Mouse (Mus musculus) CD8-positive naive resting alpha-beta T cell, adult 2 months (primary cell): ENCODE data around the gene Gnat2.

ENCODE experiments used
- DNase-seq, 2 experiments: peaks; one replicate each; pipeline ENCODE4 v3.0.0; 2022; ENCODE audit warnings: low read depth in 2 of 2, low spot score in 2 of 2

The Gnat2 gene

DNA sequence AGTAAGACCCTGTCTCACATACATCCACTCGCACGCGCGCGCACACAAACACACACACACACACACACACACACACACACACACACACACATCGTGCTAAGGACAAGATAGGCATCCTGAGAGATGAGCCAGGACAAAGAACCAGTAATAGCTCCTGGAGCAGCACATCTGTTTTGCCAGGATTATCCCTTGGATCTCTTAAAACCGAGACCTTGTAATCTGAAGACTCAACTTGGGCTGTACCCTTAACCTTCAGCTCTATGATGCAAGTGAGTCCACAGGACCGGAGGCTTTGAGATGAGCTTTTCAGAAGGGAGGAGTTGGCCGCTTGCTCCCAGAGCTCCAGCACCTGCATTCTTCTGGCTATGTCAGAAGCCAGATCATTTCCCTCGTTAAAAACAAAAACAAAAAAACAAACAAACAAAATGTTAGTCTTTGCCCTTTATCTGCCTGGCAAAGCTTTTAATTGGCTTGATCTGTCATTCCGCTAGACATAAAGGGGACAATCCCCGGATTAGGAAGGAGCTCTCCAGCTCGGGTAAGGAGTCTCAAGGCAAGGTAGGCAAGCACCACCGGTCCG, at the start of gene Gnat2:
Gene Gnat2, plus strand, starts transcription at position 254 of the 580 bp plus-strand sequence.
- DNase-seq = no peak

- peak; percentile 78 to 80 for DNase-seq
Observed at GRCm38 (mm10) chr3:108044394-108045140, 48.0 kb upstream of the Gnat2 start, which contains the start of gene Gstm4. TSS of gene Gstm4 (minus strand) at chr3:108044894.

DNA sequence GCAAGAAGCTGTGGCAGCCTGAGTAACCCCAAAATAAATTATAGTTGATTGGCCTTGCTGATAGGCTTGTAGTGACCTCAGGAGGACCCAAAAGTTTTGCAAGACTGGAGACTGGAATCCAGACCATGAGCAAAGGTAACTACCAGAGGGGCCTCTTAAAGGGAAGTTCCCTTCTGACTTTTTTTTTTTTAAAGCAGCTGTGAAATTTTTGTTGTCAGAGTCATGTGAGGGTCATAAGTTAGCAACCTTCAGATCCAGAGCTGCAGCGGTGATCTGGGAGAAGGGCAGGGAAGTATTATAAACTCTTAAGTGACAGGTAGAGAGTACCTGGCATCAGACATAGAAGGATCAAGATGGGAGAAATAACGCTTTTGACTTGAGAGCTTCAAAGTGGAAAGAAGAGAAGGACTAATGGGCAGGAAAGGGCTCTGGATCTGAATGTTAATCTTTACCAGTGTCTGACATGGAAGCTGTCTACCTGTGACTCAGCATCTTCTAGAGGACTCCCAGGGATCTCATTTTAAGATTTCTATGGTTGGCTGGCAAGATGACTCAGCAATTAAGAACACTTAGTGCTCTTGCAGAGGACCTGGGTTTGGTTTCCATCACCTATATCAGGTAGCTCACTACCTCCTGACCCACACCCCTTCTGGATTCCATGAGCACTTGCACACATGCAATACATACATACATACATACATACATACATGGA, 45.5 kb upstream of the Gnat2 start:
- DNase-seq = no peak

DNA sequence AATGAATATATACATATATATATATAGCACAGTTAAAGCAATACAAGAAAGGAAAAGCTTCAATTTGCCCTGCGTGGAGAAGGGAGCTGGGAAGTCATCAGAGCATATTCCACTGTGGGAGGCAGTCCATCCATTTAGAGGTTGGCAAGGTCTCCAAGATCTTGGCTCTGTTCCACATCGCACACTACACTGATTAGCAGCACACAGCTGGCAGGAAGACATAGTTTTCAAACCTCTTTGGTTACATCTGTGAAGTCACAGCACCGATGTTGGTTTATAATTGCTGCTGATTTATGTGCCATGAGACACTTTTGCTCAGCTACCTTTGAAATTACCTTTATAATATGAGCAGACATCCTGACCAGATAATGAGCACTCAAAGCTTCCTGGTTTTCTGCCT, 44.3 kb upstream of the Gnat2 start:
- no peak for DNase-seq

GRCm38 (mm10) chr3:108050493-108050892, 42.1 kb upstream of the Gnat2 start:
- DNase-seq = no peak

- peak; percentile 46 to 57 for DNase-seq
Observed at GRCm38 (mm10) chr3:108061420-108061819, 31.2 kb upstream of the Gnat2 start.

DNA sequence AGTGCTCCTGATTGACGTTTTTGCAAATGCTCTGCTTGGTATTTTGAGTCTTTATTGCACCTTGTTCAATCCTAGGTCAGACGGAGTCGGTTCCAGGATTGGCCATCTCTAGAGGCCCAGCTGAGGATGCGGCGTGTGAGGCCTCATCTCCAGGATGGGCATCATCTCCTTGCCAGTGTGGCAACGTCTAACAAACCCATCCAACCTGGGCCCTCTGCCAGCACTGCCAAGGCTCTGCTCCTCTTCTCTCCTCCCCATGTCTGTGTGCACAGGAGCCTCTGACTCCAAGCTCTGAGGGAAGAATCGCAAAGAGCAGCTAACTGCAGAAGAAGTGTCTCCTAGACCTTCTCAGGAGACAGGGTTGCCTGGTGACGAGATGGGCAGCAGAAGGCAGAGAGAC, 29.9 kb upstream of the Gnat2 start:
- DNase-seq = no peak

DNA sequence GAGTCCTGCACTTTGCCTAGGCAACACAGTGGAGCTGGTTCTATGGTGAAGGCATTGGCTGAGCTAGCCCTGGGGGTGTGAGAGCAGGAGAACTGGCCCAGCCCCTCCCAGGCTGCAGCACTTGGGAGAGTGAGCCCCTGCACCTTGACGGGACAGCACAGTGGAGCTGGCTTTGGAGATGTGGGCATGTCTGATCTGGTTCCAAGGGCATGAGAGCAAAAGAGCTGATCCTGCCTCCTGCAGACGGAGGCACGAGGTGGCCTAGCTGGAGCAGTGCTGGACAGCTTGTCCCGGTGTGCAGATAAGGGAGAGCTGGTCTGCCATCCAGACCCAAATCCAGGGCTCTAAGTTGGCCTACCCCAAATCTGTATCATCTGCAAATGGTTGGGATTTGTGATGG, 27.9 kb upstream of the Gnat2 start:
- no peak for DNase-seq

- DNase-seq = no peak
Observed at GRCm38 (mm10) chr3:108065551-108065950, 27.0 kb upstream of the Gnat2 start.

- no peak for DNase-seq
Observed at GRCm38 (mm10) chr3:108067370-108067934, 25.1 kb upstream of the Gnat2 start.

GRCm38 (mm10) chr3:108068826-108069225, 23.8 kb upstream of the Gnat2 start:
- no peak for DNase-seq

DNA sequence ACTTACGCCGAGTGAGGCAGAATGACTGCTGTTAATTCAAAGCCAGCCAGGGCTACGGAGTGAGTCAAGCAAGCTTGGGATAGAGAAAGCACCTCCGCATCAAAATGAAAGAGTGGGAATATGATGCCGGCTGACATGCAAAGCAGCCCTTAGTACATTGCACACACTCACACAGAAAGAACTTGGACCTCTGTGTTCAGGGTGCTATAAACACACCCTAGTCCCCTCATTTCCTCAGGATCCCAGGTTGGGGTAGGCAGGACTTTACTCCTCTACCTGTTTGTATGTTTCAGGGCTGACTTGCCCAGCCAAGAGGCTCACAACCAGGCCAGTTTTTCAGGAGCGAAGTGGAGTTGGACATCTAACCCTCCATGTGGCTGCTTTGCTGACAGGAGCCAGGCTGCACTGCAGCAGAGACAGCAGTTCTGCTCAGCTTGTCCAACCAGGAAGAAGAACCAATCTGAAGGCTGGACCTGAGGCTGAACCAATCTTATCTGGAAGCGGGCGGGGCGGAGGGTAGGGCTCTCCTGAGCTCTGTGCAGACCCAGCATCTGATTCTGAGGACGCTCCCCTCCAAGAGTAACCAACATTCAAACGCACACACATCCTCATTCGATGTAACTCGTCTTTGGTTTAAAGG, 23.2 kb upstream of the Gnat2 start:
- DNase-seq = no peak

- peak; percentile 70 to 79 for DNase-seq
Observed at GRCm38 (mm10) chr3:108070295-108071293, 22.0 kb upstream of the Gnat2 start.

- no peak for DNase-seq
Observed at GRCm38 (mm10) chr3:108072983-108073569, 19.5 kb upstream of the Gnat2 start.

DNA sequence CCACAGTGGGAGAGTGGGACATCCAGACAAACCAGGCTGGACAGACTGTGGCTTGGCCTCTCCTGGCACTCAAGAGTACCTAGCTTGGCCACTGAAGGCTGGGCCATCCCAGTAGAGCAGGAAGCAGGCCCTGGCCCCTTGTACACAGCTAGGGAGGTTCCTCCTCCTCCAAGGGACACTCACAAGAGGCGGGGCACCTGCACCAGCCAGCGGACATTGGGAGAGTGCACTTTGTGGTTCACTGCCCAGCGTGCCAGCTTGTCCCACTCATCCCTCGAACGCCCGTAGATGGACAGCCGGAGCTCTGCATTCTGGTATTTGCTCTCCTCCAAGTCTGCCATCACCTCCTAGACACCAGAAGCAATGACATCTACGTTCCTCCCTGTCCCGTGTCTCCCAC, 15.8 kb upstream of the Gnat2 start:
- no peak for DNase-seq

GRCm38 (mm10) chr3:108081681-108082080, 10.9 kb upstream of the Gnat2 start:
- DNase-seq = no peak

DNA sequence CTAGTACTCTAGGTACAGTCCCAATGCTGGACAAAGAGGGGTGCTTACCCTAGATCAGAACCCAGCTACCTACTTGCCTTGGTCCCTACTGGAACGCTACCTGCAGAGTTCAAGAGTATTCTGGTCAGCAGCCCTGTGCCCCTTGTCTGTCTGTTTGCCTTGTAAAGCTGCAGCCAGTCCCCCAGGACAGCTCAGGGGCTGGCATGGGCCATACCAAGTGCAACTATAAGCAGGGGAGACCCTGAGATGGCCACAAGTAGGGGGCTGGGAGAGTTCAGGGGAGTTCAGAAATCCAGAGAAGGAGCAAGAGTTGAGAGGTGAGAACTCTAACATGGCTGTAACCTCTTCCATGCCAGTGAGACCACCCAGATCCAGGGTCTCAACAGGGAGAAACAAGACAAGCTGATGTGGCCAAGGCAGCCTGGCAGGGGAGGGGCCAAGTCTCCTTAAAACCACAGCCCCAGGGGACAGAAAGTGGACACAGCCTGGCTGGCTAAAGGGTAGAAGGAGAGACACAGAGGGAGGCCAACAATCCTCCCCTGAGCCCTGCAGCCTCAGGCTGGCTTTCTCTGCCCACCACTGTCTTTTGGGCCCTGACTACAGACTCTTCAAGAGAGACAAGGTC, 10.2 kb upstream of the Gnat2 start:
- no peak for DNase-seq

- DNase-seq = no peak
Observed at GRCm38 (mm10) chr3:108083161-108083560, 9.4 kb upstream of the Gnat2 start.

- no peak for DNase-seq
Observed at GRCm38 (mm10) chr3:108083904-108084407, 8.6 kb upstream of the Gnat2 start.
